Mouse (Mus musculus) lung, postnatal 14 days (tissue): ENCODE results near the gene Dqx1.
A peak's percentile ranks its signal among the peaks of the same experiment; 100 is the strongest.

Experiments
- DNase-seq: peaks from one replicate; pipeline ENCODE4 v3.0.0; 2021

Dqx1 gene

DNA sequence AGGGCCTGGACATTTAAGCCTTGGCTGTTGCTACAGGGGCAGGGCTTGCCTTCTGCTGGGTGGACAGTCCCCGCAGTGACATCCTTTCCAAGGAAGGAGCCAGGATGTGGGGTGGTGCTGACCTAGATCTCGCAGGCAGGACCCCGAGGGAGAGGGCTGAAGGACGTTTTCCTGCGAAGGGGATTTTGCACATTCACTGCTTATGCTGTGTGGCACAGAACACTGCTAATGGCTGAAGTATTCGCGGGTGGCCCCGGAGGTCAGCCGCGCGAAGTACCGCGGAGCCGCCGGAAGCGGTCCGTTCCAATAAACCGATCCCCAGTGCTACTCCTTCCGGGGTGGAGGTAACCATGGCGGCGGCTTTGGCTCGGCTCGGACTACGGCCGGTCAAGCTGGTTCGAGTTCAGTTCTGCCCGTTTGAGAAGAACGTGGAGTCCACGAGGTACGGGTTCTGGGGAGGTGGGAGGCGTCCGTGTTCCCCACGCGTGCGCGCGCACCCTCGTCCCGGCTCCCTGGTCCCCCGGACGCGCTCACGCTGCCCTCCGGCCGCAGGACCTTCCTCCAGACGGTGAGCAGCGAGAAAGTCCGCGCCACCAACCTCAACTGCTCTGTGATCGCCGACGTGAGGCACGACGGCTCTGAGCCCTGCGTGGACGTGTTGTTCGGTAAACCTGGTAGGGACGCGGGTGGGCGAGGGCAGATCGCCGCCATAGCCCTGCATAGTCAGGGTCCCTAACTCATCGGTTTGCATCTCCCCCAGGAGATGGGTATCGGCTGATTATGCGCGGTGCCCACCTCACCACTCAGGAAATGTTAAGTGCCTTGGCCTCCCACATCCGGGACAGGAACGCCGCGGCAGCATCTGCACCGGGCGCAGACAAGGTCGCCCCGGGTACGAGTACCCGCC lies 51.4 kb downstream of the Dqx1 start, which contains the start of gene Mrpl53:
Mrpl53 (plus strand) TSS at position 279 of the 907 bp plus-strand sequence.
- DNase-seq = peak; percentile 83

DNA sequence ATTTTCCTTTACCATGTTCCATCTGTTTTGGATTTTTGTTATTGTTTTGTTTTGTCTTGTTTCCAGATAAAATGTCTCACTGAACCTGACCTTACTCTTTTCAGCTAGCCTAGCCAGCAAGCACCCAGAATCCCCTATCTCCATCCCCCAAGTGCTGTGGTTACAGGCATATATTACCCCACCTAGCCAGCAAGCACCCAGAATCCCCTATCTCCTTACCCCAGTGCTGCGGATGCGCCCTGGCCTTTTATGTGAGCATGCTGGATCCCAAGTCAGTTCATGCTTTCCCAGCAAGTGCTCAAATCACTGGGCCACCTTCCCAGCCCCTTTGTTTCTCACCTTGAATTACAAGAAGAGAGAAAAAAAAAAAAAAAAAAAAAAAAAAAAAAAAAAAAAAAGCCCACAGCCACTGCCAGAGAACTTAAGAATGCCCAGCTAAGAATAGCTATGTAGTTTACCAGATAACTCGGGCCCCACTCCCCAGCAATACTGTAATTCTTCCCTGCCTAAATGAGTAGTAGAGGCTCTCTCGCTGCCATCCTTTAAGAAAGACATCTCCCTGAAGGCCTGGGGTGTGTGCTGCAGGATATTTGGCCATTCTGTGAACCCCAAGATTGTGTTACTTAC lies 54.0 kb downstream of the Dqx1 start:
- no peak for DNase-seq

DNA sequence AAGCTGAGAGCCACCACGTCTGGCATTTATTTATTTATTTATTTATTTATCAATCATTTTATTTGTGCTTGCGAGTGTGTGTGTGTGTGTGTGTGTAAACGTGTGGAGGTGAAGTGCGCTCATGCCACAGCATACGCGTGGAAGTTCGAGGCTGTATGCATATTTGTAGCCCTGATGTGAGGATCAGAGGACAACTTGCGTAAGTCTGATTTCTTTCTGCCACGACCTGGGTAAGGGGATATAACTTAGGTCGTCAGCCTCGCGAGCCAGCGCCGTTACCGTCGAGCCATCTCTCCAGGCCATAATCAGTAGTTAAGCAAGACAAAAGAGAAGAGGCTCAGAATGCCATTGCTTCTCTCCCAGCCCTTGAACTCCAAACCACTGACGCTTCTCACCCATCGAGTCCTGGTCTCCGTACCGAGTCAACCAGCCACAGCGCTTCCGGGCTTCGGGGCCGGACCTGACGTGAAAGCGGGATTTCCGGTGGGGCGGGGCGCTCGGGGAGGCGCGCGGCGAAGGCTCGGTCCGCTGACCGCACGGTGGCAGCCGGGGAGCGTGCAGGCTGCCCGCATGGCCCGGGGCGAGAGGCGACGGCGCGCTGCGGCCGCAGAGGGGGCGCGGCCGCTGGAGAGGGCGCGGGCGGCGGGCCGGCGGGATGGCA lies 57.5 kb downstream of the Dqx1 start, which contains the start of gene Mogs:
Mogs (plus strand) TSS at position 486 of the 661 bp plus-strand sequence.
- peak; percentile 96 for DNase-seq

DNA sequence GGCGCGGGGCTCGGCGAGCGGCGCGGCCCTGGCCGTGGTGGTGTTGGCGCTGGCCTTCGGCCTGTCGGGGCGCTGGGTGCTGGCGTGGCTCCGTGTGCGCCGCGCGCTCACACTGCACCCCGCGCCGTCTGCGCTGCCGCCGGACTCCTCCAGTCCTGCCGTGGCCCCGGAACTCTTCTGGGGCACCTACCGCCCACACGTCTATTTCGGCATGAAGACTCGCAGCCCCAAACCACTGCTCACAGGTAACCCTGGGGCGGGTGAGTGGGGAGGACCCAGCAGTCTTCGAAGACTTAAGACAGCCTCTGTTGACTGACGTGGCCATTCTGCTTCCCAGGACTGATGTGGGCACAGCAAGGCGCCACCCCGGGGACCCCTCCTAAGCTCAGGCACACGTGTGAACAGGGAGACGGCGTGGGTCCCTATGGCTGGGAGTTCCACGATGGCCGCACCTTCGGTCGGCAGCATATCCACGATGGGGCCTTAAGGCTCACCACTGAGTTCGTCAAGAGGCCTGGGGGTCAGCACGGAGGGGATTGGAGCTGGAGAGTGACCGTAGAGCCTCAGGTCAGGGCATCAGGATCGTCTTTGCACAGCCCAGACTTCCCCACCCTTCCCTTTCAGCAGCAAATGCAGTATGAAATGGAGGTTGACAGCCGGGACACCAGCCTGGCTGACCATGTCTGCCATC lies 58.2 kb downstream of the Dqx1 start:
- DNase-seq = no peak

DNA sequence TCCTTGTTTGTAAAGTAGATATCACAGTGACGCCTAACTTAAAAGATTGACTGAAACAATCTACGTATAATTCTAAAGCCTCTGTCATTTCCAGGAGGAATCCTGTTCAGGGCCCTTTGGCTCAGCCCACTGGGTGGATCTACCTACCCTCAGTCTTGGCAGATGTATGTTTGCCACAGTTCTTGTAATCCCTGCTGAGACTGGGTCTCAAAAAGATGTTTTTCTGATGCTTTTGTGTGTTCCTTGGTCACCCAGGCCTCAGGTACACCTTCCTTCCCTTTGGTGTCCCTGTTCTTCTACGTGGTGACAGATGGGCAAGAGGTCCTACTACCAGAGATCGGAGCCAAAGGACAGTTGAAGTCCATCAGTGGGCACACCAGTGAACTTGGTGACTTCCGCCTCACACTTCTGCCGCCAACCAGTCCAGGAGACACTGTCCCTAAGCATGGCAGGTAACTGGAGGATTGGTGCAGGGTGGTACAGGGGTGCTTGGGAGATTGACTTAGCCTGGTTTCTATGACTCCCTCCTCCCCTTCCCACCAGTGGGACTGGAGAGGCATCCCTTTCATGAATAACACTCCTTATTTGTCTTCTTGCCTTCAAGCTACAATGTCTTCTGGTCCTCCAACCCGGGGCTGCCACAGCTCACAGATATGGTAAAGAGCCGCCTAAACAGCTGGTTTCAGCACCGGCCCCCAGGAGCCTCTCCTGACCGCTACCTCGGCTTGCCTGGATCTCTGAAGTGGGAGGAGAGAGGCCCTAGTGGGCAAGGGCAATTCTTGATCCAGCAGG lies 58.9 kb downstream of the Dqx1 start:
- no peak for DNase-seq
